Mouse (Mus musculus): ENCODE data around the gene Dnajc14.
"Not testable (repeated sequence)": the region's sequence is repeated elsewhere in the genome, so short reads cannot be mapped to it uniquely, and the experiment has no call there.

The Dnajc14 gene

GRCm38 (mm10) chr10:128820217-128820616 lies 16.4 kb downstream of the Dnajc14 start:
- no peak for DNase-seq (ENCODE audit: low spot score in 2 of 2)

- peak; percentile 96 for DNase-seq (ENCODE audit: low spot score in 2 of 2)
Measured at GRCm38 (mm10) chr10:128821358-128822056, 17.6 kb downstream of the Dnajc14 start, which contains the start of gene Ormdl2. TSS of gene Ormdl2 (minus strand) at chr10:128821645.

GRCm38 (mm10) chr10:128822135-128822534 lies 18.3 kb downstream of the Dnajc14 start:
- DNase-seq (ENCODE audit: low spot score in 2 of 2), result no peak

GRCm38 (mm10) chr10:128823087-128823486 lies 19.2 kb downstream of the Dnajc14 start:
- not testable (repeated sequence) for DNase-seq (ENCODE audit: low spot score in 2 of 2)

- no peak for DNase-seq (ENCODE audit: low spot score in 2 of 2)
Measured at GRCm38 (mm10) chr10:128823821-128824220, 20.0 kb downstream of the Dnajc14 start.

- DNase-seq (ENCODE audit: low spot score in 2 of 2), result no peak
Measured at GRCm38 (mm10) chr10:128837400-128837799, 33.5 kb downstream of the Dnajc14 start.

- DNase-seq (ENCODE audit: low spot score in 2 of 2), result no peak
Measured at GRCm38 (mm10) chr10:128839434-128839833, 35.6 kb downstream of the Dnajc14 start.

- DNase-seq (ENCODE audit: low spot score in 2 of 2), result no peak
Measured at GRCm38 (mm10) chr10:128840612-128841011, 36.8 kb downstream of the Dnajc14 start.

GRCm38 (mm10) chr10:128843260-128843659 lies 39.4 kb downstream of the Dnajc14 start:
- DNase-seq (ENCODE audit: low spot score in 2 of 2), result no peak

GRCm38 (mm10) chr10:128845516-128845915 lies 41.7 kb downstream of the Dnajc14 start:
- DNase-seq (ENCODE audit: low spot score in 2 of 2), result no peak

- no peak for DNase-seq (ENCODE audit: low spot score in 2 of 2)
Measured at GRCm38 (mm10) chr10:128846664-128847063, 42.8 kb downstream of the Dnajc14 start.

GRCm38 (mm10) chr10:128848426-128848825 lies 44.6 kb downstream of the Dnajc14 start:
- no peak for DNase-seq (ENCODE audit: low spot score in 2 of 2)

GRCm38 (mm10) chr10:128850339-128850738 lies 46.5 kb downstream of the Dnajc14 start:
- no peak for DNase-seq (ENCODE audit: low spot score in 2 of 2)

GRCm38 (mm10) chr10:128861176-128861575 lies 57.3 kb downstream of the Dnajc14 start:
- DNase-seq (ENCODE audit: low spot score in 2 of 2), result no peak

GRCm38 (mm10) chr10:128866042-128866441 lies 62.2 kb downstream of the Dnajc14 start:
- DNase-seq (ENCODE audit: low spot score in 2 of 2), result no peak

- no peak for DNase-seq (ENCODE audit: low spot score in 2 of 2)
Measured at GRCm38 (mm10) chr10:128866518-128866917, 62.7 kb downstream of the Dnajc14 start.
